27 mouse cellular contexts compared by ENCODE assay signal in the genomic region with DNA sequence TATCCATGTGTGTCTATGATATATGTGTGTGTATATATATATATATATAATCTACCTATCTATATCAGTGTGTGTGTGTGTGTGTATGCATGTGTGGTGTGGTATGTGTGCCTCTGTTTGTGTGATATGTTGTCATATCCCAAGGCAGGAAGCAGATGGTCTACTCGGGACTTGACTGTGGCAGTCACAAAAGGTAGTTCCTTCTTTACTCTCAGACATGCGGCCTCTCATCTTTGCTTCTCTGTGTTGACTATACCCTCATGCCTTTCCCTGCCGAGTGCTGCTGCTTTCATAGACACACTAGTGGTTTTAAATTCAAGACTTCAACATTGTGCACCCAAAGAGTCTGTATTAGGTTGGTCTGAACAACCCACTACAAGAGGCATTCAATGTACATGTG.
A peak's percentile ranks its signal among the peaks of the same experiment; 100 is the strongest.
DNase-seq lines count a peak whose midpoint lies in the region; ATAC-seq and TF ChIP-seq lines count a peak whose summit lies in the region.
"Had no signal": no experiment of that assay in that cellular context is flagged by ENCODE, and none has a peak within 500 bp of the region (broad histone marks: within the 10 kb centered on the region; RNA-seq: fewer than 3 reads in every experiment).

No protein-coding gene starts in this region.

- no peaks in the 10 kb centered on the region; the same call in 1 of the 2 replicates for H3K27me3 ChIP-seq in heart, adult 2 months (ENCODE audit: control insufficient read depth, insufficient read depth, low read length)
- H3K27me3 ChIP-seq in midbrain, embryonic 11.5 days (ENCODE audit: control insufficient read depth, insufficient read depth, low read length) = no peaks in the 10 kb centered on the region
- H3K27me3 ChIP-seq: embryonic facial prominence, embryonic 12.5 days; embryonic facial prominence, embryonic 15.5 days; hindbrain, embryonic 12.5 days; hindbrain, embryonic 15.5 days had no signal

- no peak overlapping the region for H3K4me3 ChIP-seq in heart, adult 2 months
- H3K4me3 ChIP-seq in midbrain, embryonic 11.5 days (ENCODE audit: low read depth, low read length) = no peak overlapping the region
- H3K4me3 ChIP-seq: embryonic facial prominence, embryonic 12.5 days; embryonic facial prominence, embryonic 15.5 days; heart, embryonic 10.5 days; heart, embryonic 13.5 days; hindbrain, embryonic 12.5 days; hindbrain, embryonic 15.5 days had no signal

- TF ChIP-seq EP300 in heart, adult 2 months (IDR thresholded peaks at IDR 0.05; ENCODE audit: insufficient read depth, low read depth, low read length) = no peak

- no peaks in the 10 kb centered on the region for H3K4me1 ChIP-seq in heart, adult 2 months (ENCODE audit: control insufficient read depth, insufficient read depth, low read length)
- no peaks in the 10 kb centered on the region for H3K4me1 ChIP-seq in midbrain, embryonic 11.5 days (ENCODE audit: control insufficient read depth, insufficient read depth, low read length)
- H3K4me1 ChIP-seq: embryonic facial prominence, embryonic 12.5 days; embryonic facial prominence, embryonic 15.5 days; heart, embryonic 10.5 days; heart, embryonic 13.5 days had no signal

- H3K27ac ChIP-seq in heart, adult 2 months = no peak overlapping the region
- H3K27ac ChIP-seq in midbrain, embryonic 11.5 days (ENCODE audit: low read depth, low read length) = no peak overlapping the region
- H3K27ac ChIP-seq: embryonic facial prominence, embryonic 12.5 days; embryonic facial prominence, embryonic 15.5 days; heart, embryonic 10.5 days; heart, embryonic 13.5 days; hindbrain, embryonic 12.5 days had no signal

- no peaks in the 10 kb centered on the region for H3K9me3 ChIP-seq in midbrain, embryonic 11.5 days (ENCODE audit: control insufficient read depth, low read length)
- H3K9me3 ChIP-seq: embryonic facial prominence, embryonic 12.5 days; embryonic facial prominence, embryonic 15.5 days; heart, embryonic 10.5 days; heart, embryonic 13.5 days; hindbrain, embryonic 12.5 days; hindbrain, embryonic 15.5 days had no signal

- TF ChIP-seq CTCF in heart, adult 2 months (IDR thresholded peaks at IDR 0.05) = no peak

- peak; percentile 60 for ATAC-seq in granulocyte monocyte progenitor cell, adult 5-6 weeks (replicated peaks; ENCODE audit: poor library complexity, severe bottlenecking)
- ATAC-seq in midbrain, embryonic 11.5 days (ENCODE audit: low FRiP score) = no peak
- ATAC-seq: activated CD4-positive, CD25-positive, alpha-beta regulatory T cell, adult 4 months; CD4-positive, CD25-positive, alpha-beta regulatory T cell, adult 4 months; forebrain, embryonic 14.5 days; intestine, postnatal 0 days had no signal

- DNase-seq in heart, adult 11 months = peak; percentile 40
- no peak for DNase-seq in heart, adult 2 months
- DNase-seq in 416B (ENCODE audit: low read depth) = peak; percentile 50
- DNase-seq in midbrain, embryonic 11.5 days (ENCODE audit: low spot score, missing footprints) = no peak
- no peak for DNase-seq in frontal cortex, adult 2 months (ENCODE audit: extremely low spot score in 1 of 2, low spot score in 1 of 2)
- DNase-seq: adrenal gland, adult 8-10 months; adrenal gland, postnatal 36 days; cerebellum, adult 18-20 months; cerebellum, adult 9-10 months; cerebellum, postnatal 14 days; gastrocnemius, postnatal 10 days; gastrocnemius, postnatal 36 days; heart, adult 18-20 months; heart, postnatal 14 days; heart, postnatal 4 days had no signal

- WGBS in heart, adult 2 months = 77% methylated on average over 3 of the region's 3 CpGs
- 87% methylated on average over 3 of the region's 3 CpGs for WGBS in midbrain, embryonic 11.5 days

- H3K36me3 ChIP-seq in heart, adult 2 months (ENCODE audit: control insufficient read depth, insufficient read depth, low read length) = no peaks in the 10 kb centered on the region
- no peaks in the 10 kb centered on the region for H3K36me3 ChIP-seq in midbrain, embryonic 11.5 days (ENCODE audit: control insufficient read depth, insufficient read depth, low read length)
- H3K36me3 ChIP-seq: embryonic facial prominence, embryonic 12.5 days; embryonic facial prominence, embryonic 15.5 days; heart, embryonic 10.5 days; heart, embryonic 13.5 days; hindbrain, embryonic 12.5 days; hindbrain, embryonic 15.5 days had no signal

- H3K9ac ChIP-seq in heart, adult 2 months (ENCODE audit: low read depth, low read length) = no peak overlapping the region
- H3K9ac ChIP-seq in midbrain, embryonic 11.5 days (ENCODE audit: low read length) = no peak overlapping the region
- H3K9ac ChIP-seq: embryonic facial prominence, embryonic 12.5 days; embryonic facial prominence, embryonic 15.5 days; forebrain, postnatal 0 days; heart, embryonic 13.5 days; hindbrain, embryonic 12.5 days; hindbrain, embryonic 15.5 days had no signal

- TF ChIP-seq POLR2A in heart, adult 2 months (IDR thresholded peaks at IDR 0.05; ENCODE audit: insufficient read depth, low read depth, low read length) = no peak

- intact Hi-C loops in heart, adult 2 months (cut with DNase I) = loop anchor here (2.0 kb wide), 2 partner anchors 289 to 529 kb away; no protein-coding TSS in a partner anchor

- no peaks in the 10 kb centered on the region for H3K79me2 ChIP-seq in heart, adult 2 months (replicated peaks; ENCODE audit: control insufficient read depth, insufficient read depth, low read length)

- H3K4me2 ChIP-seq in midbrain, embryonic 11.5 days = no peak overlapping the region
- H3K4me2 ChIP-seq: embryonic facial prominence, embryonic 12.5 days; embryonic facial prominence, embryonic 15.5 days; heart, embryonic 13.5 days; hindbrain, embryonic 12.5 days; hindbrain, embryonic 15.5 days had no signal

Comparison
In these comparisons a context has a peak if more than half of its experiments do, and no peak if none do; other contexts are left out.
1. DNase-seq: peak in heart, adult 11 months (single experiment) and 416B (single experiment); none in heart, adult 2 months (0 of 2), midbrain, embryonic 11.5 days (single experiment) and frontal cortex, adult 2 months (0 of 2).